Mouse (Mus musculus): Measurements from ENCODE around the gene Ecsit.

DNA sequence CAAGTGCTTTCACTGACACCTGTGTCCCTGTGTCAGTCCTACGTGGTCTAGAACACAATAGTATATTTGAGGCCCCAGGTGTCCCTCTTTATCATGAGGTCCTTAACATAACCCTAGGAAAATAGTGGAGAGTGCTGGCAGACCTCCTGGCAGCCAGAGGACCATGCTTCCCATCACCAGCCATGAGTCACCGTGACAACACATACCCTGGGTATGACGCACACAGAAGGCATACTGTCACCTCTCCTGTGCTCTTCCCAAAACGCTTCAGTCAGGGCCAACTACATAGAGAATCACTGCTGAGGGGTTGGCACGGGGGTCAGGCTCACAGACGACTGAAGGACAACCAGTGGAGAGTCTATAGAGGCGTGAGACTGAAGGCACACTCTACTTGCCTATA, 4.7 kb upstream of the Ecsit start:
- TF ChIP-seq EP300 (IDR thresholded peaks at IDR 0.05; ENCODE audit: insufficient read depth, low read depth, low read length) (no peak), CTCF (IDR thresholded peaks at IDR 0.05) (no peak)
